Mouse (Mus musculus) liver, adult 2 months (tissue): ENCODE results near the gene Gpr137.

Experiments
- CTCF ChIP-seq: fragments of 200-500 bp; IDR thresholded peaks from 2 replicates; pipeline ENCODE4 v1.5.1; 2011; ENCODE audit warnings: low read depth, low read length, control low read depth
- POLR2A ChIP-seq: fragments of 200-500 bp; IDR thresholded peaks from 2 replicates; pipeline ENCODE4 v1.6.1; 2011; ENCODE audit warnings: low read length, control low read depth; ENCODE audit not compliant: insufficient read depth; ENCODE audit errors: extremely low read depth

- TF ChIP-seq CTCF (no peak), POLR2A (no peak)
These were observed 10.3 kb downstream of the Gpr137 start for GRCm38 (mm10) chr19:6932018-6932417.
